Mouse (Mus musculus): ENCODE data around the gene Srrm4. TPM values are rescaled to one million over a fixed set of nuclear protein-coding genes. Genes with fewer than 3 reads are reported as not detected.

Srrm4 gene
- polyA plus RNA-seq (2012; rRNA removed), result not detected in 2 replicates

DNA sequence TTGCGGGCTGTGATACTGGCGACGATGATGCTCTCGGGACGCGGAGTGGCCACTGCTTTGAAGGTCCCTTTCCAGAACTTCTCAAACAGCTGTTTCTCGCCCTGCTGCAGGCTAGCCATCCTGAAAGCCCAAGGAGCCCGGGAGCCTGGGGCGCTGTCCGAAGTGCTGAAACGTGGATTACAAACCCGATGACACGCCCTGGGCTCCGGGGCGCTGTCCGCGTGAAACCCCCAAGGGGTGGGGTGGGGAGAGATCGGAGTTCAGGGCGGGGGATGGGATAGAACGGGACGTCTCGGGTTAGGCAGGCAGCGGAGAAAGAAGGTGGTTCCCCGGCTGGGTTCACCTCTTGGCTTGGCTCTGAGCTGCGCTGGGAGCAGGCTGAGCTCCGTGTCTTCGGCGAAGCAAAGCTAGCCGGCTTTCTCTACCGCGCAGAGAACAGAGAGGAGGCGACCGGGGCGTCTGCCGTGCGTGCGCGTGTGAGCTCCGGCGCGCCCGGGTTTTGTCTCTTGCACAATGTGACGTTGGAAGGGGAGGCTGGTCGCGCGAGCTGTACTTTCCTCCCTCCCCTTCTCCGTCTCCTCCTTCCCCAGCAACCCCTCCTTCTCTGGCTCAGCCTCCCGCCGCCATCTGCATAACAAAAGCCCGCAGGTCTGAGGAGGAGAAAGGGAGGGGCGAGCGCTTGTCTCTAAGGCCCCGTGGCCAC lies at the start of gene Srrm4:
TSS of gene Srrm4 (minus strand) at position 472 of the 703 bp plus-strand sequence.
- Histone ChIP-seq H3K4me1 (ENCODE audit: control insufficient read depth, insufficient read depth, insufficient read length) (no peaks in the 10 kb centered on the region), H3K27ac (ENCODE audit: insufficient read depth, low read length) (no peak within 1 kb of the TSS), H3K36me3 (ENCODE audit: control insufficient read depth, insufficient read depth, low read length) (no peaks in the 10 kb centered on the region), H3K27me3 (ENCODE audit: control insufficient read depth, insufficient read depth, low read length) (peaks cover 6% of the 10 kb centered on the region; the same call in 1 of the 2 replicates), H3K4me3 (ENCODE audit: extremely low read depth, insufficient read depth, insufficient read length) (no peak within 1 kb of the TSS)
- DNase-seq (ENCODE audit: low read depth in 1 of 2, low spot score in 2 of 2), result no peak
- WGBS, result 8% methylated on average over 53 of the region's 53 CpGs
- TF ChIP-seq CTCF (IDR thresholded peaks at IDR 0.05; ENCODE audit: extremely low read depth, insufficient read depth, insufficient read length, insufficient replicate concordance) (no peak), POLR2A (IDR thresholded peaks at IDR 0.05; ENCODE audit: low read depth, low read length) (no peak)

DNA sequence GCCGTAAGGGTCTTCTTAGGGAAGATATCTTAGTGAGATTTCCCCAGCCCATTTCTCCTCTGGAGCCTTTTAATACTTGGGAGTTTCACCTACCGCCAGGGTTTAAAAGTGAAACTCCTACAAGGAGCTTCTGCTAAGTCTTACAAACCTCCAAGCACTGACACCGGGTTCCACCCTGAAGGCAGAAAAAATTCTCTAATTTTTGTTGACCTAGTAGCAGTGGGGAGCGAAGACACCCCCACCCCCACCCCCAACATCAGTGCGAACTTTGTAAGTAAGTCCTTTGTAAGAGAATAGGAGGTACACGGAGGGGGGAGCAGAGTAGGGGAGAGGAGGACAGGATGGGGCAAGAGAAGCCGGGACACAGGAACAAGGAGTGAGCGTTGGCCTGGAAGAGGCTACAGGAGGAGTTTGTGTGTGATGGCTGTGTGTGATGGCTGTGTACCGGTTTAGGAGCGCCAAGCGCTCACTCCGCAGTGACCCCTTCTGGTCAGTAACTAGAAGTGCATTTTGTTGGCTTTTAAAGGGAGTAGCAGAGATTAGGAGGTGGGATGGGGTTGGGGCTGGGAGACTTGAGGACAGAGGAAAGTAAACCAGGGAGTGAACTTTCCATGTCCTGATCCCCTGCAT lies 1.3 kb upstream of the Srrm4 start:
- 5% methylated on average over 12 of the region's 12 CpGs for WGBS
- no peaks in the 10 kb centered on the region for H3K4me1 ChIP-seq (ENCODE audit: control insufficient read depth, insufficient read depth, insufficient read length)
- H3K36me3 ChIP-seq (ENCODE audit: control insufficient read depth, insufficient read depth, low read length), result no peaks in the 10 kb centered on the region
- TF ChIP-seq CTCF (IDR thresholded peaks at IDR 0.05; ENCODE audit: extremely low read depth, insufficient read depth, insufficient read length, insufficient replicate concordance), result no peak
- no peak for TF ChIP-seq POLR2A (IDR thresholded peaks at IDR 0.05; ENCODE audit: low read depth, low read length)
- DNase-seq (ENCODE audit: low read depth in 1 of 2, low spot score in 2 of 2), result no peak
- peaks cover 6% of the 10 kb centered on the region; the same call in 1 of the 2 replicates for H3K27me3 ChIP-seq (ENCODE audit: control insufficient read depth, insufficient read depth, low read length)
- no peak overlapping the region for H3K4me3 ChIP-seq (ENCODE audit: extremely low read depth, insufficient read depth, insufficient read length)
- H3K27ac ChIP-seq (ENCODE audit: insufficient read depth, low read length), result no peak overlapping the region

DNA sequence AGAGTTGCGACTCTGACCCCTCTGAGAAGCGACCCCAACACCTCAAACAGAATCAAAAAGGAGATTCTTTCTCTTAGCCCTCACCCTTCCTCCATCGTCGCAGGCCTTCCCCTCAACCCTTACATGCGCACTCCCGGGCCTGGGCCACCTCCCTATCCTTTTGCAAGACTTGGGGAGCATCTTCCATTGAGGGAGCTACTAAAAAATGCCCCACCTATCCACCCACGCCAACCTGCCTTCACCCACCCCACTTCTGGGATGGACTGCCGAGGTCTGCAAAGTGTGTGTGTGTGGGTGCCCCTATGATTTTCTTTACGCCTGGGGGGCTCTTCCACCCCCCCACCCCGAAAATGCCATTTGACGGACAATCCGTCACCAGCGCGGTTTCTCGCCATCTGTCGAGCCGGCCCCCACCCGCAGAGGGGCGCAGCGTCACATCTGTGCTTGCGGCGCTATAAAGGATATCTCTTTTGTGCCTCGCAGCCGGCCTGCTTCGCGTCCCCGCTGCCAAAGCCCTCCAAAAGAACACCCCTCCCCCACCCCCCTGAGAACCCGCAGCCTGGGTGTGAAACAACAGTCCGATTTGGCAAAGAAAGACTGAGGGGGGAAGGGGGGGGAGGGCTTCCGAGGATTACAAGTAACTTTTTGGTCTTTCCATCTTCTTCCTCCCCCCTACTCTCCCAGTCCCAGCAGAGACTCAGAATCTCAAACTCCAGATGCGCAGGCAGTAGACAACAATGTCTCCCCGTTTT lies 608 bp upstream of the Srrm4 start:
- DNase-seq (ENCODE audit: low read depth in 1 of 2, low spot score in 2 of 2), result no peak
- H3K27ac ChIP-seq (ENCODE audit: insufficient read depth, low read length), result no peak overlapping the region
- H3K4me3 ChIP-seq (ENCODE audit: extremely low read depth, insufficient read depth, insufficient read length), result no peak overlapping the region
- no peaks in the 10 kb centered on the region for H3K4me1 ChIP-seq (ENCODE audit: control insufficient read depth, insufficient read depth, insufficient read length)
- WGBS, result 3% methylated on average over 32 of the region's 32 CpGs
- TF ChIP-seq POLR2A (IDR thresholded peaks at IDR 0.05; ENCODE audit: low read depth, low read length), result no peak
- TF ChIP-seq CTCF (IDR thresholded peaks at IDR 0.05; ENCODE audit: extremely low read depth, insufficient read depth, insufficient read length, insufficient replicate concordance), result no peak
- no peaks in the 10 kb centered on the region for H3K36me3 ChIP-seq (ENCODE audit: control insufficient read depth, insufficient read depth, low read length)
- peaks cover 6% of the 10 kb centered on the region; the same call in 1 of the 2 replicates for H3K27me3 ChIP-seq (ENCODE audit: control insufficient read depth, insufficient read depth, low read length)

DNA sequence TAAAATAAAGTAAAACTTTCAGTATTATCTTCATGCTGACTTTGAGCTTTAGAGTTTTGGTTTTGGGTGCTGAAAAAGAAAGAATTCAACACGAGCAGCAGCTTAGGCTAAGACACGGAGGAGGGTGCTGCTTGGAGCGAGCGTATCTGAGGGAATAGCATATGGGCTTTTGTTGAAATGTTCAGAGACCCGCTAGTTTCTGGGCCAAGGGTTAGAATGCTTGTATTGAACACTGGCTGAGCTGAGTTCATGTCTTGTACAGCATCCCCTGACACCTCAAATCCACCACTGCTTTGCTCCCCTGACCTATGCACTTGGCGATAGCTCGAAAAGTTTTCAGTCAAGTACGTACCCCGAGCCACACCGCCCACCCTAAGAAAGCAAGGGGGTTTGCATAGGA lies 919 bp downstream of the Srrm4 start:
- H3K4me1 ChIP-seq (ENCODE audit: control insufficient read depth, insufficient read depth, insufficient read length), result no peaks in the 10 kb centered on the region
- DNase-seq (ENCODE audit: low read depth in 1 of 2, low spot score in 2 of 2), result no peak
- no peak overlapping the region for H3K27ac ChIP-seq (ENCODE audit: insufficient read depth, low read length)
- H3K4me3 ChIP-seq (ENCODE audit: extremely low read depth, insufficient read depth, insufficient read length), result no peak overlapping the region
- WGBS, result 12% methylated on average over 10 of the region's 10 CpGs
- no peaks in the 10 kb centered on the region for H3K36me3 ChIP-seq (ENCODE audit: control insufficient read depth, insufficient read depth, low read length)
- TF ChIP-seq POLR2A (IDR thresholded peaks at IDR 0.05; ENCODE audit: low read depth, low read length) (no peak), CTCF (IDR thresholded peaks at IDR 0.05; ENCODE audit: extremely low read depth, insufficient read depth, insufficient read length, insufficient replicate concordance) (no peak)
- H3K27me3 ChIP-seq (ENCODE audit: control insufficient read depth, insufficient read depth, low read length), result peaks cover 6% of the 10 kb centered on the region; the same call in 1 of the 2 replicates

DNA sequence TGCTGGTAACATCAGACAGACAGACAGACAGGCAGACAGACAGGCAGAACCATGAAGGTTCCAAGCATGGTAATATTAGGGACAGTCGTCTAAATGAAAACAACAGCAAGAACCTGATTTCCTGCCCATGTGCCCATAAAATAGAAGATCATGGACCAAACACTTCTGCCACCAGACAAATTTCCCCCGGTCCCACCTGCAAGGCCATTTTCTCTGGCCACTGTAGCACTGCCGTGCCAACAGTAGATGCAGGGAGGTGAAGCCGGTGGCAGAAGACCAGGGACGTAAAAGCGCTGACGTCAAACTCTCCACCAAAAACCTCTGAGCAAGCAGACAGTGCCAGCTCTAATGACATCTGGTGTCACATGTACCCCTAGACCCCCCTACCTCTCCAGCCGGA lies 2.0 kb downstream of the Srrm4 start:
- no peaks in the 10 kb centered on the region for H3K4me1 ChIP-seq (ENCODE audit: control insufficient read depth, insufficient read depth, insufficient read length)
- 76% methylated on average over 8 of the region's 8 CpGs for WGBS
- no peak overlapping the region for H3K4me3 ChIP-seq (ENCODE audit: extremely low read depth, insufficient read depth, insufficient read length)
- H3K36me3 ChIP-seq (ENCODE audit: control insufficient read depth, insufficient read depth, low read length), result no peaks in the 10 kb centered on the region
- no peak for TF ChIP-seq POLR2A (IDR thresholded peaks at IDR 0.05; ENCODE audit: low read depth, low read length)
- no peak for TF ChIP-seq CTCF (IDR thresholded peaks at IDR 0.05; ENCODE audit: extremely low read depth, insufficient read depth, insufficient read length, insufficient replicate concordance)
- no peak for DNase-seq (ENCODE audit: low read depth in 1 of 2, low spot score in 2 of 2)
- no peak overlapping the region for H3K27ac ChIP-seq (ENCODE audit: insufficient read depth, low read length)
- H3K27me3 ChIP-seq (ENCODE audit: control insufficient read depth, insufficient read depth, low read length), result peaks cover 6% of the 10 kb centered on the region; the same call in 1 of the 2 replicates

DNA sequence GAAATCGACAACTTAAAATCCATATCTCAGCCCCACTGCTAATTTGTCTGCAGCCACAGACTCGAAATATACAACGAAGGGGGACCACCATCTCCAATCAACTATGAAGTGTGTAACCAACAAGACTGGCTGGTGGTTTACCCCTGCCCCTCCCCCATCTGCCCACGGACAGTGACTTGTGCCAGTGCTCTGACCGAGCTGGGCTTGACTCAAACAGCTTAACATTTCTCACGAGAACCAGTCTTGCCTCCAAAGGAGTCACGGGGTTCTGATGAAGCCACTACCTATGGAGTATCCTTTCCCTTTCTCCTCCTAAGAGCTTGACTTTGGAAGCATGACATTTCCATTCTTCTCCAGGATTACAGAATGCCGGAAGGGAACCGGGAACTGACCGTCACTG lies 2.8 kb downstream of the Srrm4 start:
- no peak for DNase-seq (ENCODE audit: low read depth in 1 of 2, low spot score in 2 of 2)
- no peaks in the 10 kb centered on the region for H3K36me3 ChIP-seq (ENCODE audit: control insufficient read depth, insufficient read depth, low read length)
- H3K27ac ChIP-seq (ENCODE audit: insufficient read depth, low read length), result no peak overlapping the region
- peaks cover 6% of the 10 kb centered on the region; the same call in 1 of the 2 replicates for H3K27me3 ChIP-seq (ENCODE audit: control insufficient read depth, insufficient read depth, low read length)
- WGBS, result 68% methylated on average over 10 of the region's 10 CpGs
- no peaks in the 10 kb centered on the region for H3K4me1 ChIP-seq (ENCODE audit: control insufficient read depth, insufficient read depth, insufficient read length)
- no peak overlapping the region for H3K4me3 ChIP-seq (ENCODE audit: extremely low read depth, insufficient read depth, insufficient read length)
- no peak for TF ChIP-seq POLR2A (IDR thresholded peaks at IDR 0.05; ENCODE audit: low read depth, low read length)
- no peak for TF ChIP-seq CTCF (IDR thresholded peaks at IDR 0.05; ENCODE audit: extremely low read depth, insufficient read depth, insufficient read length, insufficient replicate concordance)
